Mouse (Mus musculus): Measurements from ENCODE around the gene Pgd.

The Pgd gene

GRCm38 (mm10) chr4:149166957-149167611 lies 513 bp upstream of the Pgd start:
- peak; percentile 52 for DNase-seq

- DNase-seq, result no peak
Observed at GRCm38 (mm10) chr4:149164150-149164549, 2.4 kb downstream of the Pgd start.

GRCm38 (mm10) chr4:149163196-149163595 lies 3.4 kb downstream of the Pgd start:
- DNase-seq, result no peak

- no peak for DNase-seq
Observed at GRCm38 (mm10) chr4:149161166-149161565, 5.4 kb downstream of the Pgd start.

GRCm38 (mm10) chr4:149159891-149160290 lies 6.7 kb downstream of the Pgd start:
- no peak for DNase-seq

GRCm38 (mm10) chr4:149159203-149159602 lies 7.4 kb downstream of the Pgd start:
- no peak for DNase-seq

- no peak for DNase-seq
Observed at GRCm38 (mm10) chr4:149157415-149157973, 9.1 kb downstream of the Pgd start.

GRCm38 (mm10) chr4:149155711-149156110 lies 10.9 kb downstream of the Pgd start:
- DNase-seq, result no peak

- no peak for DNase-seq
Observed at GRCm38 (mm10) chr4:149154859-149155258, 11.7 kb downstream of the Pgd start.

GRCm38 (mm10) chr4:149150721-149151120 lies 15.8 kb downstream of the Pgd start:
- no peak for DNase-seq

GRCm38 (mm10) chr4:149150256-149150655 lies 16.3 kb downstream of the Pgd start:
- DNase-seq, result no peak

- DNase-seq, result peak; percentile 42
Observed at GRCm38 (mm10) chr4:149149611-149150010, 17.0 kb downstream of the Pgd start.

- DNase-seq, result no peak
Observed at GRCm38 (mm10) chr4:149149196-149149595, 17.4 kb downstream of the Pgd start.

- DNase-seq, result no peak
Observed at GRCm38 (mm10) chr4:149148084-149148483, 18.5 kb downstream of the Pgd start.

GRCm38 (mm10) chr4:149147528-149147927 lies 19.0 kb downstream of the Pgd start:
- no peak for DNase-seq

- DNase-seq, result no peak
Observed at GRCm38 (mm10) chr4:149145151-149145550, 21.4 kb downstream of the Pgd start.

- DNase-seq, result peak; percentile 90
Observed at GRCm38 (mm10) chr4:149144459-149144858, 22.1 kb downstream of the Pgd start.

- no peak for DNase-seq
Observed at GRCm38 (mm10) chr4:149143594-149143993, 23.0 kb downstream of the Pgd start.

GRCm38 (mm10) chr4:149138515-149138914 lies 28.1 kb downstream of the Pgd start:
- no peak for DNase-seq

- DNase-seq, result peak; percentile 96
Observed at GRCm38 (mm10) chr4:149136982-149137770, 29.4 kb downstream of the Pgd start, which contains the start of gene Cenps. Gene Cenps (minus strand): TSS chr4:149137629.

GRCm38 (mm10) chr4:149136116-149136850 lies 30.3 kb downstream of the Pgd start:
- DNase-seq, result no peak

GRCm38 (mm10) chr4:149133395-149133794 lies 33.2 kb downstream of the Pgd start:
- DNase-seq, result no peak
